Mouse (Mus musculus) left cerebral cortex, adult 2 months (tissue): ENCODE data around the gene Iqsec1. TPM values are rescaled to one million over a fixed set of nuclear protein-coding genes. Genes with fewer than 3 reads are reported as not detected.
A peak's percentile ranks its signal among the peaks of the same experiment; 100 is the strongest.

Experiments
- DNase-seq, 2 experiments: peaks; one replicate each; pipeline ENCODE4 v3.0.0; 2021 to 2022; ENCODE audit warnings: low spot score in 2 of 2, mixed read lengths in 1 of 2; ENCODE audit errors: extremely low spot score in 1 of 2
- H3K27ac ChIP-seq: fragments of 200-600 bp; 2 replicates; pipeline ENCODE4 v1.8.1; 2022
- H3K4me3 ChIP-seq: fragments of 200-600 bp; 2 replicates; pipeline ENCODE4 v1.8.1; 2022
- CTCF ChIP-seq: fragments of 200-600 bp; IDR thresholded peaks from 2 replicates; pipeline ENCODE4 v1.8.1; 2022; ENCODE audit warnings: antibody characterized with exemption, mild to moderate bottlenecking, moderate library complexity
- intact Hi-C: fragments of 180-260 bp; cut with DNase I; formaldehyde crosslinking; loops from one replicate; pipeline ENCODE4 v1.15.1; 2025
- total RNA-seq, 2 experiments: library from RNA; stranded (reverse); gene quantifications; 2 replicates each; pipeline ENCODE4 v1.2.3; 2021

The Iqsec1 gene
- total RNA-seq, 2 experiments from 2014 or later: 369 to 377 TPM

GRCm38 (mm10) chr6:90808544-90808943, 179.9 kb downstream of the Iqsec1 start:
- Histone ChIP-seq H3K4me3 (peak overlapping the region; percentile 67), H3K27ac (peak overlapping the region; percentile 95)
- intact Hi-C loops: no loop called here
- peak in 1 of 2 experiments; percentile 33 for DNase-seq
- TF ChIP-seq CTCF: no peak

GRCm38 (mm10) chr6:90808134-90808533, 180.4 kb downstream of the Iqsec1 start:
- no peak for TF ChIP-seq CTCF
- Histone ChIP-seq H3K4me3 (peak overlapping the region; percentile 67), H3K27ac (peak overlapping the region; percentile 95)
- intact Hi-C loops: no loop called here
- DNase-seq: no peak

GRCm38 (mm10) chr6:90807581-90807980, 180.9 kb downstream of the Iqsec1 start:
- no peak for DNase-seq
- intact Hi-C loops: no loop called here
- no peak for TF ChIP-seq CTCF
- H3K27ac ChIP-seq: peak overlapping the region; percentile 70; the same call in 1 of the 2 replicates
- peak overlapping the region; percentile 67 for H3K4me3 ChIP-seq

DNA sequence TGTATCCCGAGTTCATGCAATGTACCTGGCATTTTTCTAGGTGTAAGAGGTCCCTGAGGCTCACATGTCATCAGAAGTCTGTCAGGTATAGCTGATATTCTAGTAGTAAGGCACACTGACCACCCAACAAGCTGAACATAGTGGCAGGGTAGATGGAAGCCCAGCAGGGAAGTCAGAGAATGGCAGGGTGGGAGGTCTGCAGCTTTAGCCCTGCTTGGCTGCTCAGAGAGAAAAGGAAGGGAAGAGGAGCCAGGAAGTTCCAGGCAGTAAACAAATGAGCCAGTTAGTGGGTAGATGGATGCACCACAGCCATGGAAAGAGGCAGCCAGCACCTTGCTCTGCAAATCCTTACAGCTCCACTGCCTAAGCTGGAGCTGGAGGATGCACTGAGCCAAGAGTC, 181.7 kb downstream of the Iqsec1 start:
- Histone ChIP-seq H3K4me3 (peak overlapping the region; percentile 67), H3K27ac (peak overlapping the region; percentile 45)
- intact Hi-C loops: no loop called here
- no peak for TF ChIP-seq CTCF
- DNase-seq: no peak

GRCm38 (mm10) chr6:90805101-90805500, 183.4 kb downstream of the Iqsec1 start:
- no peak for TF ChIP-seq CTCF
- no peak overlapping the region for H3K27ac ChIP-seq
- intact Hi-C loops: no loop called here
- DNase-seq: no peak
- H3K4me3 ChIP-seq: no peak overlapping the region

GRCm38 (mm10) chr6:90804646-90805045, 183.8 kb downstream of the Iqsec1 start:
- no peak for TF ChIP-seq CTCF
- intact Hi-C loops: no loop called here
- DNase-seq: no peak
- H3K4me3 ChIP-seq: no peak overlapping the region
- H3K27ac ChIP-seq: no peak overlapping the region

DNA sequence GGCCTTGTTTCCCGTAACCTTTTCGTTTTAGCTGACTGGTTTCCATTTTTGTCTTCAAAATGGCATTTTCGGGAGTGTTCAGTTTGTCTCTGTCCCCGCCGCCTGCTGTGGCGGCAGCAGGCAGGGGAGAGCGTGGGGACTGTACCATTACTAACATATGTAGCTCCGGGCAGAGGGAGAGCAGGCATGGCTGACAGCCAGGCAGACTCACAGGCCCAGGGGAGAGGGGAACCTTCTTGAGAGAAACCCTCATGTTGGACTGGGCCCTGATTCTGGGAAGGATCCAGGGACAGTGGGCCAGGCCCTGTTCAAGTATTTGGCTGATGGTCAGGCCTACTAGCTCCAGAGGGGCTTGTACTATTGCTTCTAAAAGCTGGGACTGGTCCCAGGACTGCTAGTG, 185.9 kb downstream of the Iqsec1 start:
- peak; percentile 33 to 72 for DNase-seq
- H3K4me3 ChIP-seq: peak overlapping the region; percentile 9
- H3K27ac ChIP-seq: peak overlapping the region; percentile 87
- TF ChIP-seq CTCF: no peak
- intact Hi-C loops: no loop called here

- H3K4me3 ChIP-seq: peak overlapping the region; percentile 9
- intact Hi-C loops: no loop called here
- TF ChIP-seq CTCF: no peak
- peak overlapping the region; percentile 87 for H3K27ac ChIP-seq
- DNase-seq: no peak
These were observed 186.4 kb downstream of the Iqsec1 start for GRCm38 (mm10) chr6:90802058-90802457.

GRCm38 (mm10) chr6:90800825-90801224, 187.7 kb downstream of the Iqsec1 start:
- no peak for DNase-seq
- Histone ChIP-seq H3K4me3 (no peak overlapping the region), H3K27ac (no peak overlapping the region)
- no peak for TF ChIP-seq CTCF
- intact Hi-C loops: no loop called here

GRCm38 (mm10) chr6:90799116-90799515, 189.4 kb downstream of the Iqsec1 start:
- intact Hi-C loops: no loop called here
- no peak overlapping the region for H3K4me3 ChIP-seq
- H3K27ac ChIP-seq: no peak overlapping the region
- no peak for TF ChIP-seq CTCF
- DNase-seq: no peak

DNA sequence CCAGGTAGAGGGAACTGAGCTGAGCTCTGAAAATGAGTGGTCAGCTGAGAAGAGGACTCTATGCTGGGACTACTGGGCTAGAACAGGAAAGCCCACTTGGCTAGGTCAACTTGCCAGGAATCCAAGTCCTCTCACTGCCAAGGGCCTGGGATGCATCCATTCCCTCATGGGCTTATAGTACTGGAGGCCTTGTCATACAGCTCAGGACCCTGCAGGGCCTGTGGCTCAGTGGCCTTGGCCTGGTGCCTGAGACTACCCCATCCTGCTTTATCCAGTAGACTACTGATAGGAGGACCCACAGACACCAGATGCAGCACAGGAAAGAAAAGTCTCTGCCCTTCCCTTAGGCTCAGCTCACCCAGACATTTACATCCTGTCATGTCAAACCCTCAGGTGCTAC, 190.3 kb downstream of the Iqsec1 start:
- Histone ChIP-seq H3K27ac (no peak overlapping the region), H3K4me3 (no peak overlapping the region)

GRCm38 (mm10) chr6:90796902-90797596, 191.4 kb downstream of the Iqsec1 start:
- no peak for DNase-seq
- no peak overlapping the region for H3K4me3 ChIP-seq
- intact Hi-C loops: no loop called here
- peak; percentile 22 for TF ChIP-seq CTCF
- H3K27ac ChIP-seq: no peak overlapping the region

More for the DNA sequence above, 190.3 kb downstream of the Iqsec1 start:
- DNase-seq: no peak
- intact Hi-C loops: no loop called here
- TF ChIP-seq CTCF: no peak

- no peak overlapping the region for H3K4me3 ChIP-seq
- no peak overlapping the region for H3K27ac ChIP-seq
- intact Hi-C loops: no loop called here
- no peak for TF ChIP-seq CTCF
- no peak for DNase-seq
These were observed 197.6 kb downstream of the Iqsec1 start for GRCm38 (mm10) chr6:90790901-90791300.
